Mouse (Mus musculus) MEL (cell line): ENCODE data around the gene Plaur. TPM values are rescaled to one million over a fixed set of nuclear protein-coding genes. Genes with fewer than 3 reads are reported as not detected.

ENCODE experiments used
- DNase-seq: peaks from one replicate; pipeline ENCODE4 v3.0.0; 2011; ENCODE audit warnings: low read depth, low spot score
- H3K27ac ChIP-seq: 2 replicates; pipeline ENCODE4 v1.5.1; 2012; ENCODE audit warnings: low read depth, mild to moderate bottlenecking, control low read depth, low read length, moderate library complexity; ENCODE audit not compliant: control insufficient read depth
- H3K27me3 ChIP-seq, 2 experiments: fragments of 150-350 bp in 1 of 2; sonication (generic) in 1 of 2; 2 replicates each; pipeline ENCODE4 v1.6.1; 2012; ENCODE audit warnings: low read length in 2 of 2, mild to moderate bottlenecking in 2 of 2, improper control_type of control experiment in 1 of 2, moderate library complexity in 1 of 2; ENCODE audit not compliant: insufficient read depth in 2 of 2, control insufficient read depth in 1 of 2
- H3K36me3 ChIP-seq, 2 experiments: 2 replicates each; pipeline ENCODE4 v1.6.1; 2012 to 2014; ENCODE audit warnings: low read length in 2 of 2, improper control_type of control experiment in 1 of 2, inconsistent platforms in 1 of 2, mild to moderate bottlenecking in 1 of 2; ENCODE audit not compliant: insufficient read depth in 2 of 2, control insufficient read depth in 1 of 2
- H3K4me1 ChIP-seq, 2 experiments: fragments of 150-350 bp in 1 of 2; sonication (generic) in 1 of 2; 2 replicates each; pipeline ENCODE4 v1.6.1; 2012; ENCODE audit warnings: low read length in 2 of 2, improper control_type of control experiment in 1 of 2, mild to moderate bottlenecking in 1 of 2; ENCODE audit not compliant: insufficient read depth in 2 of 2, control insufficient read depth in 1 of 2
- H3K4me3 ChIP-seq, 2 experiments: fragments of 150-350 bp in 1 of 2; sonication (generic) in 1 of 2; 2 replicates each; pipeline ENCODE4 v1.5.1; 2012; ENCODE audit warnings: low read depth in 2 of 2, low read length in 2 of 2, mild to moderate bottlenecking in 2 of 2, moderate library complexity in 2 of 2, control low read depth in 1 of 2, improper control_type of control experiment in 1 of 2; ENCODE audit not compliant: control insufficient read depth in 1 of 2, insufficient read depth in 1 of 2
- H3K79me2 ChIP-seq: 2 replicates; pipeline ENCODE4 v1.6.1; 2012; ENCODE audit warnings: mild to moderate bottlenecking, low read length, moderate library complexity; ENCODE audit not compliant: control insufficient read depth, poor library complexity, insufficient read depth
- H3K9ac ChIP-seq: 2 replicates; pipeline ENCODE4 v1.6.1; 2012; ENCODE audit warnings: low read depth, mild to moderate bottlenecking, control low read depth, low read length, moderate library complexity; ENCODE audit not compliant: control insufficient read depth, poor library complexity, severe bottlenecking
- H3K9me3 ChIP-seq: fragments of 150-350 bp; sonication (generic); replicated peaks from 2 replicates; pipeline ENCODE4 v1.6.1; 2012; ENCODE audit warnings: mild to moderate bottlenecking, low read length, improper control_type of control experiment, moderate library complexity; ENCODE audit not compliant: insufficient read depth
- BHLHE40 ChIP-seq: IDR thresholded peaks from 2 replicates; pipeline ENCODE4 v1.6.1; 2012; ENCODE audit warnings: low read depth, mild to moderate bottlenecking, inconsistent platforms, low read length, improper control_type of control experiment, borderline replicate concordance
- CHD1 ChIP-seq: IDR thresholded peaks from 2 replicates; pipeline ENCODE4 v1.6.1; 2012; ENCODE audit warnings: low read depth, mild to moderate bottlenecking, inconsistent platforms, low read length, improper control_type of control experiment
- CHD2 ChIP-seq: IDR thresholded peaks from 2 replicates; pipeline ENCODE4 v1.6.1; 2011; ENCODE audit warnings: low read length, improper control_type of control experiment
- CTCF ChIP-seq, 3 experiments: IDR thresholded peaks in 2 of 3; conservative IDR thresholded peaks in 1 of 3; 2 replicates each; pipeline ENCODE4 v1.5.1; 2011 to 2012; ENCODE audit warnings: low read length in 3 of 3, low read depth in 2 of 3, mild to moderate bottlenecking in 2 of 3, improper control_type of control experiment in 1 of 3, inconsistent platforms in 1 of 3, mixed read lengths in 1 of 3, moderate library complexity in 1 of 3; ENCODE audit not compliant: control insufficient read depth in 1 of 3, insufficient read depth in 1 of 3, poor library complexity in 1 of 3, severe bottlenecking in 1 of 3
- ETS1 ChIP-seq: IDR thresholded peaks from 2 replicates; pipeline ENCODE4 v1.6.1; 2012; ENCODE audit warnings: low read depth, mild to moderate bottlenecking, inconsistent platforms, low read length, improper control_type of control experiment, moderate library complexity
- GABPA ChIP-seq: IDR thresholded peaks from 2 replicates; pipeline ENCODE4 v1.6.1; 2012; ENCODE audit warnings: low read depth, mild to moderate bottlenecking, inconsistent platforms, low read length, improper control_type of control experiment, moderate library complexity
- JUND ChIP-seq: IDR thresholded peaks from 2 replicates; pipeline ENCODE4 v1.6.1; 2011; ENCODE audit warnings: low read depth, mild to moderate bottlenecking, improper control_type of control experiment, low read length
- KAT2A ChIP-seq: conservative IDR thresholded peaks from 2 replicates; pipeline ENCODE4 v1.6.1; 2012; ENCODE audit warnings: low read depth, low read length, improper control_type of control experiment, inconsistent platforms
- MAX ChIP-seq: IDR thresholded peaks from 2 replicates; pipeline ENCODE4 v1.6.1; 2011; ENCODE audit warnings: low read length, improper control_type of control experiment
- MAZ ChIP-seq: IDR thresholded peaks from 2 replicates; pipeline ENCODE4 v1.6.1; 2012; ENCODE audit warnings: low read depth, mild to moderate bottlenecking, inconsistent platforms, low read length, improper control_type of control experiment
- POLR2A ChIP-seq, 2 experiments: IDR thresholded peaks; 2 replicates each; pipeline ENCODE4 v1.6.1; 2011 to 2012; ENCODE audit warnings: low read length in 2 of 2, mild to moderate bottlenecking in 2 of 2, control low read depth in 1 of 2, improper control_type of control experiment in 1 of 2, low read depth in 1 of 2, moderate library complexity in 1 of 2; ENCODE audit not compliant: control insufficient read depth in 1 of 2, insufficient read depth in 1 of 2, poor library complexity in 1 of 2
- POLR2AphosphoS5 ChIP-seq: IDR thresholded peaks from 2 replicates; pipeline ENCODE4 v1.6.1; 2012; ENCODE audit warnings: low read depth, borderline replicate concordance, mild to moderate bottlenecking, inconsistent platforms, low read length, moderate library complexity, mixed read lengths
- SIN3A ChIP-seq: IDR thresholded peaks from 2 replicates; pipeline ENCODE4 v1.6.1; 2012; ENCODE audit warnings: low read length, improper control_type of control experiment, inconsistent platforms
- TBP ChIP-seq: IDR thresholded peaks from 2 replicates; pipeline ENCODE4 v1.8.0; 2011; ENCODE audit warnings: low read depth, low read length, improper control_type of control experiment
- USF1 ChIP-seq: IDR thresholded peaks from 2 replicates; pipeline ENCODE4 v1.6.1; 2014; ENCODE audit warnings: low read depth, mild to moderate bottlenecking, inconsistent platforms, low read length, improper control_type of control experiment, moderate library complexity
- USF2 ChIP-seq, 2 experiments: IDR thresholded peaks; 2 replicates each; pipeline ENCODE4 v1.6.1; 2011 to 2012; ENCODE audit warnings: improper control_type of control experiment in 2 of 2, low read length in 2 of 2, borderline replicate concordance in 1 of 2, inconsistent platforms in 1 of 2, low read depth in 1 of 2, mild to moderate bottlenecking in 1 of 2; ENCODE audit not compliant: insufficient read depth in 1 of 2
- ZKSCAN1 ChIP-seq: IDR thresholded peaks from 2 replicates; pipeline ENCODE4 v1.6.1; 2012; ENCODE audit warnings: low read depth, mild to moderate bottlenecking, inconsistent platforms, low read length, improper control_type of control experiment, moderate library complexity
- ZMIZ1 ChIP-seq: IDR thresholded peaks from 2 replicates; pipeline ENCODE4 v1.6.1; 2012; ENCODE audit warnings: low read depth, mild to moderate bottlenecking, inconsistent platforms, low read length, improper control_type of control experiment, moderate library complexity
- ZNF384 ChIP-seq: IDR thresholded peaks from 2 replicates; pipeline ENCODE4 v1.6.1; 2012; ENCODE audit warnings: low read depth, mild to moderate bottlenecking, inconsistent platforms, low read length, improper control_type of control experiment
- polyA plus RNA-seq, 2 experiments: library from polyadenylated mRNA; stranded (reverse) in 1 of 2; unstranded in 1 of 2; fragments of >175 nt in 1 of 2; fragments of >200 nt in 1 of 2; gene quantifications; 2 replicates each; pipeline versions ENCODE4 v1.2.1 to v1.2.4; 2012; ENCODE audit warnings: low replicate concordance in 2 of 2, low read depth in 1 of 2; ENCODE audit not compliant: insufficient read length in 2 of 2, insufficient read depth in 1 of 2, missing spikeins in 1 of 2
- total RNA-seq: library from RNA; depleted of rRNA; stranded (reverse); fragments of 300-350 nt; gene quantifications from 2 replicates; pipeline ENCODE4 v1.2.3, GENCODE M21; 2012

Plaur gene
- total and polyA plus RNA-seq, 3 experiments: 8.6 to 9.7 TPM; not detected in 1

- TF ChIP-seq SIN3A (no peak), MAZ (no peak), BHLHE40 (no peak), ZNF384 (no peak), KAT2A (no peak), CHD2 (no peak), POLR2A (IDR thresholded peaks at IDR 0.05; ENCODE audit: control insufficient read depth in 1 of 2, insufficient read depth in 1 of 2, low read depth in 1 of 2, low read length in 2 of 2, poor library complexity in 1 of 2) (no peak), TBP (no peak), JUND (no peak), GABPA (no peak)
- no peaks in the 10 kb centered on the region for H3K4me1 ChIP-seq
These were observed 26.0 kb downstream of the Plaur start for GRCm38 (mm10) chr7:24488303-24488702.

GRCm38 (mm10) chr7:24499856-24500577 lies 37.7 kb downstream of the Plaur start:
- no peaks in the 10 kb centered on the region for H3K36me3 ChIP-seq
- H3K9ac ChIP-seq: no peak overlapping the region
- no peak overlapping the region for H3K27ac ChIP-seq
- no peak for DNase-seq
- H3K4me1 ChIP-seq: no peaks in the 10 kb centered on the region
- no peaks in the 10 kb centered on the region for H3K79me2 ChIP-seq
- H3K27me3 ChIP-seq: no peaks in the 10 kb centered on the region
- TF ChIP-seq USF2 (IDR thresholded peaks at IDR 0.05; ENCODE audit: borderline replicate concordance in 1 of 2, insufficient read depth in 1 of 2, low read depth in 1 of 2, low read length in 2 of 2) (no peak), USF1 (no peak), ZKSCAN1 (no peak), ZNF384 (no peak), CTCF (IDR thresholded peaks at IDR 0.05 in 2 of 3, conservative IDR thresholded peaks at IDR 0.05 in 1 of 3; ENCODE audit: control insufficient read depth in 1 of 3, insufficient read depth in 1 of 3, low read depth in 2 of 3, low read length in 3 of 3, poor library complexity in 1 of 3, severe bottlenecking in 1 of 3) (no peak), MAZ (no peak), ETS1 (no peak), POLR2AphosphoS5 (no peak), ZMIZ1 (no peak), CHD1 (no peak), MAX (no peak), JUND (no peak), CHD2 (no peak), KAT2A (no peak)
- no peak overlapping the region for H3K4me3 ChIP-seq
- H3K9me3 ChIP-seq: no peaks in the 10 kb centered on the region

More at GRCm38 (mm10) chr7:24488303-24488702, 26.0 kb downstream of the Plaur start:
- no peak overlapping the region for H3K27ac ChIP-seq
- DNase-seq: no peak
- H3K9me3 ChIP-seq: no peaks in the 10 kb centered on the region
- no peak overlapping the region for H3K4me3 ChIP-seq
- no peaks in the 10 kb centered on the region for H3K79me2 ChIP-seq
- H3K27me3 ChIP-seq: peaks cover 2 to 8% of the 10 kb centered on the region in 2 experiments; a peak in 3 of 4 replicates
- no peak overlapping the region for H3K9ac ChIP-seq
- H3K36me3 ChIP-seq: no peaks in the 10 kb centered on the region
